Mouse (Mus musculus): ENCODE data around the gene Tbx5. TPM values are rescaled to one million over a fixed set of nuclear protein-coding genes. Genes with fewer than 3 reads are reported as not detected.

Gene Tbx5
- total and polyA plus RNA-seq, 3 experiments = not detected

- DNase-seq (ENCODE audit: low read depth, low spot score) = no peak
- TF ChIP-seq JUND (IDR thresholded peaks at IDR 0.05; ENCODE audit: low read depth, low read length) (no peak), SMC3 (IDR thresholded peaks at IDR 0.05; ENCODE audit: low read depth, low read length) (no peak), USF2 (IDR thresholded peaks at IDR 0.05; ENCODE audit: borderline replicate concordance in 1 of 2, insufficient read depth in 1 of 2, low read depth in 1 of 2, low read length in 2 of 2) (no peak), MEF2A (IDR thresholded peaks at IDR 0.05; ENCODE audit: extremely low read depth, insufficient replicate concordance, low read depth, low read length, poor library complexity, severe bottlenecking) (no peak), CTCF (IDR thresholded peaks at IDR 0.05 in 2 of 3, conservative IDR thresholded peaks at IDR 0.05 in 1 of 3; ENCODE audit: control insufficient read depth in 1 of 3, insufficient read depth in 1 of 3, low read depth in 2 of 3, low read length in 3 of 3, poor library complexity in 1 of 3, severe bottlenecking in 1 of 3) (no peak), RCOR1 (IDR thresholded peaks at IDR 0.05; ENCODE audit: low read depth, low read length) (no peak), CHD2 (IDR thresholded peaks at IDR 0.05; ENCODE audit: low read length) (no peak), BHLHE40 (IDR thresholded peaks at IDR 0.05; ENCODE audit: borderline replicate concordance, low read depth, low read length) (no peak), MAFK (IDR thresholded peaks at IDR 0.05; ENCODE audit: borderline replicate concordance, low read depth, low read length) (no peak), ZNF384 (IDR thresholded peaks at IDR 0.05; ENCODE audit: low read depth, low read length) (no peak), MYB (IDR thresholded peaks at IDR 0.05; ENCODE audit: low read depth, low read length) (no peak), GABPA (IDR thresholded peaks at IDR 0.05; ENCODE audit: low read depth, low read length) (no peak), E2F4 (IDR thresholded peaks at IDR 0.05; ENCODE audit: borderline replicate concordance, low read depth, low read length) (no peak), NELFE (IDR thresholded peaks at IDR 0.05; ENCODE audit: low read depth, low read length) (no peak), TCF12 (IDR thresholded peaks at IDR 0.05; ENCODE audit: low read depth, low read length) (no peak), GATA1 (IDR thresholded peaks at IDR 0.05; ENCODE audit: low read depth, low read length) (no peak), TBP (IDR thresholded peaks at IDR 0.05; ENCODE audit: low read depth, low read length) (no peak)
- Histone ChIP-seq H3K9me3 (replicated peaks; ENCODE audit: insufficient read depth, low read length) (no peaks in the 10 kb centered on the region), H3K9ac (ENCODE audit: control insufficient read depth, low read depth, low read length, poor library complexity, severe bottlenecking) (no peak overlapping the region), H3K36me3 (ENCODE audit: control insufficient read depth in 1 of 2, insufficient read depth in 2 of 2, low read length in 2 of 2) (no peaks in the 10 kb centered on the region), H3K27me3 (ENCODE audit: control insufficient read depth in 1 of 2, insufficient read depth in 2 of 2, low read length in 2 of 2) (no peaks in the 10 kb centered on the region), H3K27ac (ENCODE audit: control insufficient read depth, low read depth, low read length) (no peak overlapping the region), H3K79me2 (ENCODE audit: control insufficient read depth, insufficient read depth, low read length, poor library complexity) (no peaks in the 10 kb centered on the region), H3K4me3 (ENCODE audit: control insufficient read depth in 1 of 2, insufficient read depth in 1 of 2, low read depth in 2 of 2, low read length in 2 of 2) (no peak overlapping the region), H3K4me1 (ENCODE audit: control insufficient read depth in 1 of 2, insufficient read depth in 2 of 2, low read length in 2 of 2) (no peaks in the 10 kb centered on the region)
Observed at GRCm38 (mm10) chr5:119795376-119795775, 37.1 kb upstream of the Tbx5 start.

GRCm38 (mm10) chr5:119795777-119796176 lies 36.7 kb upstream of the Tbx5 start:
- Histone ChIP-seq H3K36me3 (ENCODE audit: control insufficient read depth in 1 of 2, insufficient read depth in 2 of 2, low read length in 2 of 2) (no peaks in the 10 kb centered on the region), H3K9ac (ENCODE audit: control insufficient read depth, low read depth, low read length, poor library complexity, severe bottlenecking) (no peak overlapping the region), H3K79me2 (ENCODE audit: control insufficient read depth, insufficient read depth, low read length, poor library complexity) (no peaks in the 10 kb centered on the region), H3K9me3 (replicated peaks; ENCODE audit: insufficient read depth, low read length) (no peaks in the 10 kb centered on the region), H3K27ac (ENCODE audit: control insufficient read depth, low read depth, low read length) (no peak overlapping the region), H3K4me1 (ENCODE audit: control insufficient read depth in 1 of 2, insufficient read depth in 2 of 2, low read length in 2 of 2) (no peaks in the 10 kb centered on the region), H3K4me3 (ENCODE audit: control insufficient read depth in 1 of 2, insufficient read depth in 1 of 2, low read depth in 2 of 2, low read length in 2 of 2) (no peak overlapping the region), H3K27me3 (ENCODE audit: control insufficient read depth in 1 of 2, insufficient read depth in 2 of 2, low read length in 2 of 2) (no peaks in the 10 kb centered on the region)
- TF ChIP-seq UBTF (IDR thresholded peaks at IDR 0.05; ENCODE audit: borderline replicate concordance, insufficient read depth, low read depth, low read length) (no peak), RAD21 (IDR thresholded peaks at IDR 0.05; ENCODE audit: low read depth, low read length) (no peak), CHD2 (IDR thresholded peaks at IDR 0.05; ENCODE audit: low read length) (no peak), POLR2A (IDR thresholded peaks at IDR 0.05; ENCODE audit: control insufficient read depth in 1 of 2, insufficient read depth in 1 of 2, low read depth in 1 of 2, low read length in 2 of 2, poor library complexity in 1 of 2) (no peak), POLR2AphosphoS2 (IDR thresholded peaks at IDR 0.05; ENCODE audit: low read length) (no peak), TBP (IDR thresholded peaks at IDR 0.05; ENCODE audit: low read depth, low read length) (no peak), ZMIZ1 (IDR thresholded peaks at IDR 0.05; ENCODE audit: low read depth, low read length) (no peak), MYB (IDR thresholded peaks at IDR 0.05; ENCODE audit: low read depth, low read length) (no peak), USF1 (IDR thresholded peaks at IDR 0.05; ENCODE audit: low read depth, low read length) (no peak), MXI1 (IDR thresholded peaks at IDR 0.05; ENCODE audit: low read depth, low read length) (no peak), MYC (IDR thresholded peaks at IDR 0.05; ENCODE audit: low read depth, low read length) (no peak), BHLHE40 (IDR thresholded peaks at IDR 0.05; ENCODE audit: borderline replicate concordance, low read depth, low read length) (no peak), EP300 (IDR thresholded peaks at IDR 0.05; ENCODE audit: low read depth in 1 of 2, low read length in 2 of 2) (no peak), TCF12 (IDR thresholded peaks at IDR 0.05; ENCODE audit: low read depth, low read length) (no peak), HCFC1 (IDR thresholded peaks at IDR 0.05; ENCODE audit: low read depth, low read length) (no peak)
- DNase-seq (ENCODE audit: low read depth, low spot score) = no peak
